Mouse (Mus musculus) CH12.LX (cell line): ENCODE data around the gene Vta1. TPM values are rescaled to one million over a fixed set of nuclear protein-coding genes. Genes with fewer than 3 reads are reported as not detected.

Experiments used
- DNase-seq: peaks from one replicate; pipeline ENCODE4 v3.0.0-alpha.2; 2013; ENCODE audit errors: extremely low read depth
- H3K27ac ChIP-seq: 2 replicates; pipeline ENCODE4 v1.5.1; 2012; ENCODE audit warnings: low read depth, mild to moderate bottlenecking, control low read depth, moderate library complexity; ENCODE audit not compliant: insufficient read depth
- H3K27me3 ChIP-seq: replicated peaks from 2 replicates; pipeline ENCODE3; 2012; ENCODE audit warnings: inconsistent platforms
- H3K36me3 ChIP-seq, 2 experiments: replicated peaks in 1 of 2; 2 replicates each; pipeline versions ENCODE3 to v1.6.1; 2012; ENCODE audit warnings: inconsistent platforms in 1 of 2, low read length in 1 of 2, mild to moderate bottlenecking in 1 of 2, mixed read lengths in 1 of 2, moderate library complexity in 1 of 2; ENCODE audit not compliant: control insufficient read depth in 1 of 2, insufficient read depth in 1 of 2
- H3K4me1 ChIP-seq, 2 experiments: 2 replicates each; pipeline ENCODE4 v1.6.1; 2012; ENCODE audit warnings: inconsistent platforms in 1 of 2, moderate library complexity in 1 of 2; ENCODE audit not compliant: insufficient read depth in 2 of 2, control insufficient read depth in 1 of 2
- H3K4me2 ChIP-seq: 2 replicates; pipeline ENCODE4 v1.6.1; 2012; ENCODE audit warnings: low read depth, mild to moderate bottlenecking, control low read depth; ENCODE audit not compliant: poor library complexity, insufficient read depth, severe bottlenecking
- H3K4me3 ChIP-seq, 3 experiments: fragments of 150-350 bp in 1 of 3; sonication (generic) in 1 of 3; replicated peaks in 1 of 3; 2 replicates each; pipeline versions ENCODE3 to v1.5.1; 2011 to 2012; ENCODE audit warnings: low read depth in 2 of 3, low read length in 2 of 3, mild to moderate bottlenecking in 2 of 3, moderate library complexity in 2 of 3, control low read depth in 1 of 3, improper control_type of control experiment in 1 of 3, inconsistent platforms in 1 of 3, mixed read lengths in 1 of 3; ENCODE audit not compliant: poor library complexity in 1 of 3
- H3K79me2 ChIP-seq: replicated peaks from 2 replicates; pipeline ENCODE4 v1.6.1; 2012; ENCODE audit warnings: mild to moderate bottlenecking, moderate library complexity; ENCODE audit not compliant: control insufficient read depth, poor library complexity, insufficient read depth, severe bottlenecking; ENCODE audit errors: extremely low read depth
- H3K9ac ChIP-seq: 2 replicates; pipeline ENCODE4 v1.6.1; 2012; ENCODE audit warnings: low read depth, mild to moderate bottlenecking, control low read depth, moderate library complexity; ENCODE audit not compliant: insufficient read depth
- H3K9me3 ChIP-seq: replicated peaks from 2 replicates; pipeline ENCODE3; 2012; ENCODE audit warnings: low read length, inconsistent platforms, mixed read lengths
- CHD1 ChIP-seq: IDR thresholded peaks from 2 replicates; pipeline ENCODE4 v1.6.1; 2012; ENCODE audit warnings: low read depth, low read length, improper control_type of control experiment, inconsistent platforms
- CHD2 ChIP-seq: IDR thresholded peaks from 2 replicates; pipeline ENCODE4 v1.6.1; 2011; ENCODE audit warnings: low read length, improper control_type of control experiment
- CTCF ChIP-seq, 2 experiments: IDR thresholded peaks in 1 of 2; conservative IDR thresholded peaks in 1 of 2; 2 replicates each; pipeline ENCODE4 v1.5.1; 2011 to 2012; ENCODE audit warnings: low read depth in 2 of 2, low read length in 2 of 2, improper control_type of control experiment in 1 of 2, inconsistent platforms in 1 of 2, mild to moderate bottlenecking in 1 of 2, moderate library complexity in 1 of 2
- E2F4 ChIP-seq: IDR thresholded peaks from 2 replicates; pipeline ENCODE4 v1.6.1; 2011; ENCODE audit warnings: low read depth, low read length, improper control_type of control experiment; ENCODE audit not compliant: insufficient replicate concordance
- ELF1 ChIP-seq: IDR thresholded peaks from 2 replicates; pipeline ENCODE4 v1.6.1; 2014; ENCODE audit warnings: low read depth, mild to moderate bottlenecking, inconsistent platforms, low read length, improper control_type of control experiment
- EP300 ChIP-seq: IDR thresholded peaks from 2 replicates; pipeline ENCODE4 v1.6.1; 2011; ENCODE audit warnings: low read length, improper control_type of control experiment
- IRF4 ChIP-seq: IDR thresholded peaks from 2 replicates; pipeline ENCODE4 v1.6.1; 2014; ENCODE audit warnings: low read depth, mild to moderate bottlenecking, inconsistent platforms, low read length, improper control_type of control experiment
- JUN ChIP-seq: IDR thresholded peaks from 2 replicates; pipeline ENCODE4 v1.6.1; 2011; ENCODE audit warnings: low read depth, mild to moderate bottlenecking, low read length, improper control_type of control experiment, moderate library complexity; ENCODE audit not compliant: insufficient read depth
- JUND ChIP-seq: conservative IDR thresholded peaks from 2 replicates; pipeline ENCODE4 v1.6.1; 2011; ENCODE audit warnings: low read depth, low read length, improper control_type of control experiment
- MAFK ChIP-seq: IDR thresholded peaks from 2 replicates; pipeline ENCODE4 v1.6.1; 2011; ENCODE audit warnings: low read length, improper control_type of control experiment; ENCODE audit not compliant: insufficient replicate concordance
- MEF2A ChIP-seq: IDR thresholded peaks from 2 replicates; pipeline ENCODE4 v1.6.1; 2014; ENCODE audit warnings: low read depth, mild to moderate bottlenecking, inconsistent platforms, low read length, improper control_type of control experiment, borderline replicate concordance
- MYC ChIP-seq: IDR thresholded peaks from 2 replicates; pipeline ENCODE4 v1.6.1; 2011; ENCODE audit warnings: low read depth, mild to moderate bottlenecking, improper control_type of control experiment, low read length
- NELFE ChIP-seq: IDR thresholded peaks from 2 replicates; pipeline ENCODE4 v1.6.1; 2011; ENCODE audit warnings: low read depth, low read length, improper control_type of control experiment
- POLR2AphosphoS2 ChIP-seq: IDR thresholded peaks from 2 replicates; pipeline ENCODE4 v1.6.1; 2011; ENCODE audit warnings: low read depth, low read length, improper control_type of control experiment
- RAD21 ChIP-seq: IDR thresholded peaks from 2 replicates; pipeline ENCODE4 v1.6.1; 2011; ENCODE audit warnings: low read depth, mild to moderate bottlenecking, low read length, improper control_type of control experiment, moderate library complexity
- SIN3A ChIP-seq: IDR thresholded peaks from 2 replicates; pipeline ENCODE4 v1.6.1; 2012; ENCODE audit warnings: low read length, improper control_type of control experiment, inconsistent platforms
- SMC3 ChIP-seq: IDR thresholded peaks from 2 replicates; pipeline ENCODE4 v1.6.1; 2011; ENCODE audit warnings: low read depth, low read length, improper control_type of control experiment
- TCF12 ChIP-seq: IDR thresholded peaks from 2 replicates; pipeline ENCODE4 v1.6.1; 2014; ENCODE audit warnings: low read depth, mild to moderate bottlenecking, inconsistent platforms, low read length, improper control_type of control experiment
- UBTF ChIP-seq: IDR thresholded peaks from 2 replicates; pipeline ENCODE4 v1.6.1; 2012; ENCODE audit warnings: low read depth, mild to moderate bottlenecking, inconsistent platforms, low read length, improper control_type of control experiment, moderate library complexity
- USF1 ChIP-seq: IDR thresholded peaks from 2 replicates; pipeline ENCODE4 v1.6.1; 2014; ENCODE audit warnings: low read depth, mild to moderate bottlenecking, inconsistent platforms, low read length, improper control_type of control experiment
- ZKSCAN1 ChIP-seq: IDR thresholded peaks from 2 replicates; pipeline ENCODE4 v1.6.1; 2012; ENCODE audit warnings: low read depth, inconsistent platforms, low read length, improper control_type of control experiment, borderline replicate concordance
- ZMIZ1 ChIP-seq: IDR thresholded peaks from 2 replicates; pipeline ENCODE4 v1.6.1; 2012; ENCODE audit warnings: low read depth, mild to moderate bottlenecking, inconsistent platforms, low read length, improper control_type of control experiment
- ZNF384 ChIP-seq: IDR thresholded peaks from 2 replicates; pipeline ENCODE4 v1.6.1; 2012; ENCODE audit warnings: low read depth, low read length, improper control_type of control experiment, inconsistent platforms
- dilution Hi-C: fragments of 300-500 bp; cut with MboI; formaldehyde crosslinking; loops from 2 replicates; pipeline ENCODE4 v1.14.3; 2020; ENCODE audit warnings: low sequenced_read_pairs; ENCODE audit not compliant: extremely low pct_unique_long_range_greater_than_20kb, extremely low pct_ligation_motif_present
- in situ Hi-C: fragments of 300-500 bp; cut with MboI; formaldehyde crosslinking; loops from 3 replicates; pipeline ENCODE4 v1.14.3; 2019; ENCODE audit warnings: low sequenced_read_pairs, low pct_ligation_motif_present, low pct_unique_long_range_greater_than_20kb, mixed read lengths
- polyA plus RNA-seq: library from polyadenylated mRNA; unstranded; fragments of >175 nt; gene quantifications from 2 replicates; pipeline ENCODE4 v1.2.1, GENCODE M21; 2012; ENCODE audit warnings: low read depth; ENCODE audit not compliant: insufficient read length
- total RNA-seq, 2 experiments: library from RNA; depleted of rRNA; stranded (reverse); fragments of 300-350 nt in 1 of 2; fragments of >200 nt in 1 of 2; gene quantifications; 2 replicates each; pipeline ENCODE4 v1.2.3; 2012 to 2014

Vta1 gene
- total and polyA plus RNA-seq, 3 experiments = 50.0 to 91.7 (median 82.1) TPM

DNA sequence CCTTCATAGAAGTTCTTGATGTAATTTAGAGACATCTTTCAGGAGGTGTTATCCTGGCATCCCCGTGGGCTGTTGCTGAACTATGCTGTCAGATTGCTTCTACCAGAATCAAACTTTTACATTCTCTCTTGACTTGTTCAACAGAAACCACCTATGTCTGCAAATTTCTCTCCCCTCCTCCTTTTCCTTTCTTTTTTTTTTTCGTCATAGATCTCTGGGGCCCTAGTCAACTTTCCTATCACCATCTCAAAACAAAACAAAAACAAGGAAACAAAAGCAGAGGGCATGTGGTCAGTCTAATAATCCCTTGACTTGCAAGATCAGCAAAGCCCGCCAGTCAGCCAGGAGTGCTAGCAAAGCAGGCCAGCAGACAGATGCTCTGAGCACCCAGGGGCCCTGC, 12.8 kb upstream of the Vta1 start, which contains the start of gene Gje1:
Gene Gje1 (minus strand): TSS at position 101 of the 400 bp plus-strand sequence.
- Histone ChIP-seq H3K4me1 (peaks cover 0 to 7% of the 10 kb centered on the region in 2 experiments; a peak in 2 of 4 replicates), H3K36me3 (no peaks in the 10 kb centered on the region), H3K27me3 (no peaks in the 10 kb centered on the region), H3K79me2 (no peaks in the 10 kb centered on the region), H3K27ac (no peak within 1 kb of the TSS), H3K9ac (no peak within 1 kb of the TSS), H3K9me3 (no peaks in the 10 kb centered on the region), H3K4me3 (no peak within 1 kb of the TSS), H3K4me2 (0 out of 2 replicates have a peak within 1 kb of the TSS, but pooled peaks have one; percentile 4)
- TF ChIP-seq JUN (no peak), MEF2A (no peak), MAFK (no peak), E2F4 (no peak), CTCF (conservative IDR thresholded peaks at IDR 0.05 in 1 of 2, IDR thresholded peaks at IDR 0.05 in 1 of 2; ENCODE audit: low read depth in 2 of 2, low read length in 2 of 2) (no peak), ZNF384 (no peak), EP300 (no peak), MYC (no peak), SIN3A (no peak), TCF12 (no peak), NELFE (no peak), RAD21 (no peak), CHD1 (no peak), IRF4 (no peak), CHD2 (no peak), JUND (no peak), USF1 (no peak)
- DNase-seq = no peak
- dilution Hi-C loops (no loop called here), in situ Hi-C loops (no loop called here)

GRCm38 (mm10) chr10:14703830-14704420, 1.4 kb downstream of the Vta1 start:
- TF ChIP-seq MAFK (no peak), ZKSCAN1 (no peak), ZMIZ1 (no peak), UBTF (no peak), ELF1 (no peak), NELFE (no peak), CHD1 (no peak), SMC3 (no peak), RAD21 (no peak), POLR2AphosphoS2 (no peak), JUN (no peak)
- no peak overlapping the region for H3K27ac ChIP-seq
- no peak for DNase-seq
- peaks cover 26% of the 10 kb centered on the region for H3K79me2 ChIP-seq
- peaks cover 0 to 14% of the 10 kb centered on the region in 2 experiments for H3K36me3 ChIP-seq
- H3K4me2 ChIP-seq = peak overlapping the region; percentile 98
- H3K9me3 ChIP-seq = no peaks in the 10 kb centered on the region
- H3K4me3 ChIP-seq = peak overlapping the region in 2 of 3 experiments; percentile 83 to 92
- no peaks in the 10 kb centered on the region for H3K27me3 ChIP-seq
- H3K9ac ChIP-seq = peak overlapping the region; percentile 94; the same call in 1 of the 2 replicates
- in situ Hi-C loops (loop anchor here (10.0 kb wide), 1 partner anchor 279 kb away; no protein-coding TSS in a partner anchor), dilution Hi-C loops (no loop called here)
- H3K4me1 ChIP-seq = peaks cover 0 to 13% of the 10 kb centered on the region in 2 experiments; a peak in 2 of 4 replicates
